ENCODE assay signal across 8 mouse cellular contexts in genomic region chr16:10834911-10835587, GRCm38 (mm10). TPM values are rescaled to one million over a fixed set of nuclear protein-coding genes. Genes with fewer than 3 reads are reported as not detected.
DNase-seq lines count a peak whose midpoint lies in the region; ATAC-seq lines count a peak whose summit lies in the region.

Gene Rmi2 (plus strand): TSS chr16:10835059.

- H3K4me3 ChIP-seq in intestine, embryonic 16.5 days (ENCODE audit: low read length) = peak within 1 kb of the TSS; percentile 90

- intact Hi-C loops in gastrocnemius, postnatal 36 days (cut with DNase I) = loop anchor here (5.0 kb wide), 1 partner anchor 48 kb away; the partner anchor contains the start of genes Socs1 and Tnp2
- intact Hi-C loops in left cerebral cortex, postnatal 25 days (cut with DNase I) = loop anchor here (5.0 kb wide), 1 partner anchor 408 kb away; no protein-coding TSS in a partner anchor

- peak; percentile 94 for ATAC-seq in intestine, embryonic 16.5 days

- under 1% methylated on average over 58 of the region's 69 CpGs for WGBS in intestine, embryonic 16.5 days

- peaks cover 29% of the 10 kb centered on the region for H3K4me1 ChIP-seq in intestine, embryonic 16.5 days (ENCODE audit: control insufficient read depth, insufficient read depth, low read length)

- H3K9me3 ChIP-seq in intestine, embryonic 16.5 days (ENCODE audit: control insufficient read depth, low read length) = 0 out of 2 replicates have a peak, but pooled peaks cover 3% of the 10 kb centered on the region

- DNase-seq in adrenal gland, adult 2 months = peak; percentile 93
- peak; percentile 95 for DNase-seq in embryo, embryonic 11 days
- DNase-seq in gastrocnemius, postnatal 36 days = peak; percentile 70 to 80
- DNase-seq in left cerebral cortex, postnatal 25 days (ENCODE audit: low spot score in 2 of 2) = peak; percentile 80 to 81
- DNase-seq in mesoderm, embryonic 11.5 days (ENCODE audit: low read depth, low spot score) = peak; percentile 88
- peak; percentile 86 for DNase-seq in right cerebral cortex, postnatal 25 days
- DNase-seq in urinary bladder, postnatal 36 days (ENCODE audit: low spot score in 2 of 2) = peak; percentile 76 to 83

- peak within 1 kb of the TSS; percentile 91 for H3K9ac ChIP-seq in intestine, embryonic 16.5 days (ENCODE audit: low read depth, low read length)

- peak within 1 kb of the TSS; percentile 85 for H3K4me2 ChIP-seq in intestine, embryonic 16.5 days (ENCODE audit: low read depth, low read length)

- no peaks in the 10 kb centered on the region for H3K27me3 ChIP-seq in intestine, embryonic 16.5 days (replicated peaks; ENCODE audit: control insufficient read depth, insufficient read depth, low read length)

- no peaks in the 10 kb centered on the region for H3K36me3 ChIP-seq in intestine, embryonic 16.5 days (ENCODE audit: control insufficient read depth, insufficient read depth, low read length)

- peak within 1 kb of the TSS; percentile 93 for H3K27ac ChIP-seq in intestine, embryonic 16.5 days (ENCODE audit: low read length)

RNA-seq across cellular contexts. Expression of gene Rmi2, which starts in this region (rescaled TPM):
- under 1 TPM; 0.38 to 0.46 TPM for total RNA-seq in adrenal gland, adult 2 months (2021)
- 0.77 and 1.3 TPM in 2 replicates for polyA plus RNA-seq in adrenal gland, adult 2 months (2012; rRNA removed)
- 1 to 10 TPM; 2.5 to 2.7 TPM for total RNA-seq in gastrocnemius, postnatal 36 days (2021)
- 2.4 and 2.7 TPM in 2 replicates for polyA plus RNA-seq in intestine, embryonic 16.5 days (2015; fragmentation: Nextera tagmentation; extraction: Ambion mirVana)
- total RNA-seq in left cerebral cortex, postnatal 25 days (2021) = under 1 TPM; 0.09 to 0.55 TPM

Comparison
In these comparisons a context has a peak if more than half of its experiments do, and no peak if none do; other contexts are left out.
1. Peak in every context shown above with its lines: DNase-seq, ATAC-seq, H3K4me3 ChIP-seq and H3K27ac ChIP-seq.
2. Peak in DNase-seq in left cerebral cortex, postnatal 25 days; RNA of the gene not detected or under 1 TPM.